Mouse (Mus musculus) heart, embryonic 15.5 days (tissue): ENCODE data around the gene Psmc5. TPM values are rescaled to one million over a fixed set of nuclear protein-coding genes. Genes with fewer than 3 reads are reported as not detected.

Experiments used
- ATAC-seq: fragments of 200-750 bp; cut with Nextera tagmentation; replicated peaks from 2 replicates; pipeline ENCODE4 v1.8.0; 2017; ENCODE audit warnings: low read depth, moderate TSS enrichment; ENCODE audit not compliant: insufficient number of reproducible peaks, insufficient read depth, low FRiP score
- H3K27ac ChIP-seq: fragments of 300-500 bp; sonication (generic); 2 replicates; pipeline ENCODE4 v1.5.1; 2015; ENCODE audit warnings: mild to moderate bottlenecking, inconsistent platforms
- H3K27me3 ChIP-seq: fragments of 300-500 bp; sonication (generic); 2 replicates; pipeline ENCODE4 v1.6.1; 2015; ENCODE audit warnings: inconsistent platforms
- H3K36me3 ChIP-seq: fragments of 300-500 bp; sonication (generic); 2 replicates; pipeline ENCODE4 v1.6.1; 2015; ENCODE audit warnings: mild to moderate bottlenecking, inconsistent platforms
- H3K4me1 ChIP-seq: fragments of 300-500 bp; sonication (generic); replicated peaks from 2 replicates; pipeline ENCODE4 v1.6.1; 2015; ENCODE audit warnings: inconsistent platforms
- H3K4me2 ChIP-seq: fragments of 300-500 bp; sonication (generic); 2 replicates; pipeline ENCODE4 v1.6.1; 2015; ENCODE audit warnings: inconsistent platforms, mild to moderate bottlenecking, moderate library complexity
- H3K4me3 ChIP-seq: fragments of 300-500 bp; sonication (generic); 2 replicates; pipeline ENCODE4 v1.5.1; 2015; ENCODE audit warnings: mild to moderate bottlenecking, inconsistent platforms
- H3K9ac ChIP-seq: fragments of 300-500 bp; sonication (generic); 2 replicates; pipeline ENCODE4 v1.6.1; 2015; ENCODE audit warnings: mild to moderate bottlenecking, inconsistent platforms
- H3K9me3 ChIP-seq: fragments of 300-500 bp; sonication (generic); replicated peaks from 2 replicates; pipeline ENCODE4 v1.6.1; 2016; ENCODE audit warnings: inconsistent platforms
- WGBS: fragments of 180-500 bp; shearing (Covaris S2); methylation state at CpG from one replicate; pipeline ENCODE4 v1.1.7; 2015; ENCODE audit warnings: mixed read lengths; 5-methylcytosine and 5-hydroxymethylcytosine counted together
- polyA plus RNA-seq: library from polyadenylated mRNA; unstranded; fragments of >200 nt; fragmentation: Nextera tagmentation; extraction: Ambion mirVana; gene quantifications from 2 replicates; pipeline ENCODE4 v1.2.1, GENCODE M21; 2015

Gene Psmc5
- polyA plus RNA-seq, 1 experiment from 2014 or later, result 195 TPM

- no peak overlapping the region for H3K4me2 ChIP-seq
- no peak overlapping the region for H3K4me3 ChIP-seq
- no peak for ATAC-seq
- no peaks in the 10 kb centered on the region for H3K9me3 ChIP-seq
- H3K36me3 ChIP-seq, result no peaks in the 10 kb centered on the region
- H3K9ac ChIP-seq, result no peak overlapping the region
- no peaks in the 10 kb centered on the region for H3K27me3 ChIP-seq
- H3K4me1 ChIP-seq, result peaks cover 4% of the 10 kb centered on the region; the same call in 1 of the 2 replicates
- no peak overlapping the region for H3K27ac ChIP-seq
- 49% methylated on average over 8 of the region's 8 CpGs for WGBS
Observed at GRCm38 (mm10) chr11:106284126-106284525, 28.2 kb downstream of the Psmc5 start.

GRCm38 (mm10) chr11:106286206-106286605 is 30.3 kb downstream of the Psmc5 start:
- Histone ChIP-seq H3K4me3 (no peak overlapping the region), H3K9me3 (no peaks in the 10 kb centered on the region), H3K27me3 (no peaks in the 10 kb centered on the region), H3K36me3 (no peaks in the 10 kb centered on the region), H3K4me2 (no peak overlapping the region), H3K9ac (no peak overlapping the region), H3K4me1 (peaks cover 7% of the 10 kb centered on the region; the same call in 1 of the 2 replicates), H3K27ac (no peak overlapping the region)
- 74% methylated on average over 7 of the region's 7 CpGs for WGBS
- no peak for ATAC-seq

DNA sequence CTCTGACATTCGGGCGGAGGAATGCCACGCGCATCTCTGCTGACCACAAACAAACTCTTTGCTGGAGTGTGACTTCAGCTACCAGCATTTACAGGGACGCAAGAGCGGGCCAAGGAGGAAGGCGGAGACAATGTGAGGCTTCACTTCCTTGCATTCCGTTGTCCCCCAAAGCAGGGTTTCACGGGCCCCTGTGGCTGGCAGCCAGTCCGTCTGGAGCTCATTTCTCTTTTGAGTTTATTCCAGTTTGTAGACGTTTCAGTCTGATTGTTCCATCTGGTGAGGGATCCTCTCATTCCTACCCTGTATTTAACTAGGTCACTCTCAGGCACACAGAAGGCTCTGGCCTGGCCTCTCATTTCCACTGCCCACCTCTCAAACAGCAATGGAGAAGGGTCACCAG is 31.0 kb downstream of the Psmc5 start:
- Histone ChIP-seq H3K4me3 (no peak overlapping the region), H3K9ac (no peak overlapping the region), H3K36me3 (no peaks in the 10 kb centered on the region), H3K9me3 (no peaks in the 10 kb centered on the region), H3K27me3 (no peaks in the 10 kb centered on the region), H3K27ac (no peak overlapping the region), H3K4me2 (no peak overlapping the region), H3K4me1 (peaks cover 7% of the 10 kb centered on the region; the same call in 1 of the 2 replicates)
- ATAC-seq, result no peak
- 62% methylated on average over 11 of the region's 11 CpGs for WGBS

DNA sequence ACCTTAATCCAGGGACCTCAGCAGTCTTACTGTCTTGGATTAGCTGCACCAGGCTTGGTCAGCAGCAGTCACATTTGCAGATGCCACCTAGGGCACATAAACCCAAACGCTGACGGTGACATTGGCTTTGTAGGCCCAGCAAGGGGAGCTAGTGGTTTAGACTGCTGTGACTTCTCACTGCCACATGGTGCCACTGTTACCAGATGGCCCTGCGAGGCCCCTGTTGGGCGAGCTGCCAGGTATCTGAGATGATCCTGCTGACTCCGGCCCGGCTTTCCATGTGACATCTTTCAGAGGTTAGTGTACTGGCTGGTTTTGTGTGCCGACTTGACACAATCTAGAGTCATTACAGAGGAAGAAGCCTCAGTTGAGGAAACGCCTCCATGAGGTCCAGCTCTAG is 33.4 kb downstream of the Psmc5 start:
- H3K9ac ChIP-seq, result no peak overlapping the region
- no peaks in the 10 kb centered on the region for H3K36me3 ChIP-seq
- H3K9me3 ChIP-seq, result 0 out of 2 replicates have a peak, but pooled peaks cover 3% of the 10 kb centered on the region
- peak; percentile 67; the same call in 1 of the 2 replicates for ATAC-seq
- H3K27me3 ChIP-seq, result no peaks in the 10 kb centered on the region
- H3K4me2 ChIP-seq, result no peak overlapping the region
- WGBS, result 27% methylated on average over 8 of the region's 8 CpGs
- H3K4me3 ChIP-seq, result no peak overlapping the region
- H3K27ac ChIP-seq, result no peak overlapping the region
- H3K4me1 ChIP-seq, result peaks cover 7% of the 10 kb centered on the region; the same call in 1 of the 2 replicates

DNA sequence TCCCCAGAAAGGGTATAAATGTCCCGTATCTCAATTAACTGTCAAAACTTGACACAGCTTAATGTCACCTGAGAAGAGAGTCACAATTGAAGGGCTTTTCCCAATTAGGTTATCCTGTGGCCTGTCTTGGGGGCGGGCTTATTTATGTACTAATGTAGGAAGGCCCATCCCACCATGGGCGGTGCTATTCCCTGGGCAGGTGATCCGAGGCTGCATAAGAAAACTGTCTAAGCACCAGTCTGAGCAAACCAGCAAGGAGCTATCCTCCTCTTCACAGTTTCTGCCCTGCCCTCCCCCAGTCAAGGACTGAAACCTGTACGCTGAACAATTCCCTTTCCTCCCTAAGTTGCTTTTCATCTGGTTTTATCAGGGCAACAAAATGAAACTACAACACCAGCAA is 34.4 kb downstream of the Psmc5 start:
- no peak overlapping the region for H3K4me2 ChIP-seq
- H3K9me3 ChIP-seq, result 0 out of 2 replicates have a peak, but pooled peaks cover 3% of the 10 kb centered on the region
- H3K9ac ChIP-seq, result no peak overlapping the region
- WGBS, result 89% methylated on average over 5 of the region's 5 CpGs
- H3K27me3 ChIP-seq, result no peaks in the 10 kb centered on the region
- peaks cover 7% of the 10 kb centered on the region; the same call in 1 of the 2 replicates for H3K4me1 ChIP-seq
- no peak overlapping the region for H3K4me3 ChIP-seq
- no peaks in the 10 kb centered on the region for H3K36me3 ChIP-seq
- no peak overlapping the region for H3K27ac ChIP-seq
- ATAC-seq, result no peak

GRCm38 (mm10) chr11:106291861-106292260 is 35.9 kb downstream of the Psmc5 start:
- Histone ChIP-seq H3K9me3 (0 out of 2 replicates have a peak, but pooled peaks cover 3% of the 10 kb centered on the region), H3K36me3 (no peaks in the 10 kb centered on the region), H3K27ac (no peak overlapping the region), H3K4me3 (no peak overlapping the region), H3K4me1 (peaks cover 5% of the 10 kb centered on the region; the same call in 1 of the 2 replicates), H3K27me3 (no peaks in the 10 kb centered on the region), H3K9ac (no peak overlapping the region), H3K4me2 (no peak overlapping the region)
- 90% methylated on average over 2 of the region's 2 CpGs for WGBS
- no peak for ATAC-seq

GRCm38 (mm10) chr11:106301765-106302164 is 45.8 kb downstream of the Psmc5 start, which contains the start of gene Gh:
TSS of gene Gh (minus strand) at chr11:106301865.
- Histone ChIP-seq H3K27ac (no peak within 1 kb of the TSS), H3K9me3 (no peaks in the 10 kb centered on the region), H3K4me1 (no peaks in the 10 kb centered on the region), H3K4me2 (no peak within 1 kb of the TSS), H3K4me3 (no peak within 1 kb of the TSS), H3K27me3 (no peaks in the 10 kb centered on the region), H3K9ac (no peak within 1 kb of the TSS), H3K36me3 (no peaks in the 10 kb centered on the region)
- ATAC-seq, result no peak
- 81% methylated on average over 9 of the region's 9 CpGs for WGBS

- Histone ChIP-seq H3K4me1 (no peaks in the 10 kb centered on the region), H3K4me2 (no peak overlapping the region), H3K36me3 (no peaks in the 10 kb centered on the region), H3K4me3 (no peak overlapping the region), H3K9ac (no peak overlapping the region), H3K27ac (no peak overlapping the region), H3K9me3 (no peaks in the 10 kb centered on the region), H3K27me3 (no peaks in the 10 kb centered on the region)
- no peak for ATAC-seq
- WGBS, result 17% methylated on average over 2 of the region's 2 CpGs
Observed at GRCm38 (mm10) chr11:106302634-106303033, 46.7 kb downstream of the Psmc5 start.

GRCm38 (mm10) chr11:106305348-106306064 is 49.6 kb downstream of the Psmc5 start:
- Histone ChIP-seq H3K27ac (no peak overlapping the region), H3K4me3 (no peak overlapping the region), H3K4me1 (no peaks in the 10 kb centered on the region), H3K27me3 (no peaks in the 10 kb centered on the region), H3K9ac (no peak overlapping the region), H3K36me3 (no peaks in the 10 kb centered on the region), H3K4me2 (no peak overlapping the region), H3K9me3 (no peaks in the 10 kb centered on the region)
- ATAC-seq, result no peak
- 75% methylated on average over 10 of the region's 10 CpGs for whole genome bisulfite sequencing

GRCm38 (mm10) chr11:106306065-106306385 is 50.1 kb downstream of the Psmc5 start:
- Histone ChIP-seq H3K4me3 (no peak overlapping the region), H3K4me2 (no peak overlapping the region), H3K9ac (no peak overlapping the region), H3K4me1 (no peaks in the 10 kb centered on the region), H3K27me3 (no peaks in the 10 kb centered on the region), H3K36me3 (no peaks in the 10 kb centered on the region), H3K27ac (no peak overlapping the region), H3K9me3 (no peaks in the 10 kb centered on the region)
- no peak for ATAC-seq
- WGBS, result 83% methylated on average over 3 of the region's 3 CpGs

DNA sequence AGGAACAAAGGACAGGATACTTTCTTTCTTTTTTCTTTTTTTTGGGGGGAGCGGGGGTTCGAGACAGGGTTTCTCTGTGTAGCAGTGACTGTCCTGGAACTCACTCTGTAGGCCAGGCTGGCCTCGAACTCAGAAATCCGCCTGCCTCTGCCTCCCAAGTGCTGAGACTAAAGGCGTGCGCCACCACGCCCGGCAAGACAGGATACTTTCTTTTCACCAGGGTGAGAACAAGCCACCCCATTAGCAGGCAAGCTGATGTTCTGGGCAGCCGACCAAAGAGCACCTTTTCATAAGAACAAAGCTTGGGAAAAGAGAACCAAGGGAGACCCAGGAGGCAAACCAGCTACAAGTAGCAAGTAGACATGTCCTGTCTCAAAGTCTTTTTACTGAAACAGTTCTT is 50.8 kb downstream of the Psmc5 start:
- H3K4me3 ChIP-seq, result no peak overlapping the region
- H3K9ac ChIP-seq, result no peak overlapping the region
- ATAC-seq, result no peak
- H3K9me3 ChIP-seq, result no peaks in the 10 kb centered on the region
- 85% methylated on average over 9 of the region's 9 CpGs for WGBS
- no peaks in the 10 kb centered on the region for H3K27me3 ChIP-seq
- H3K27ac ChIP-seq, result no peak overlapping the region
- H3K4me2 ChIP-seq, result no peak overlapping the region
- H3K4me1 ChIP-seq, result no peaks in the 10 kb centered on the region
- no peaks in the 10 kb centered on the region for H3K36me3 ChIP-seq

DNA sequence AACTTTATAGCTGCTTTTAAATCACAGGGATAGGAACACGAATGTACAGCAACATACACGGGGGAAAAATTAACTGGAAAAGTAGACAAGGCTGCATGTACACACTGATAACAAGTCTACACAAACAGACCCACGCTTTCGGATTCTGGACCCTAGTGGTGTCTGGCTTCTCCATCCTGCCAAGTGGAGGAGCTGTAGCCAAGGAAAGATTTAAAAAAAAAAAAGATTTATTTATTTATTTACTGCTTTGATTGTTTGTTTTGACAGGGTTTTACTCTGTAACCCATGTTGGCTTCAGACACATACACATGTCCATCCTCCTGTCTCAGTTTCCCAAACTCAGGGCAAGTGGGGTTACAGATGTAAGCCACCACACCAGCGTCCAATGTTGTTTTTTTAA is 51.5 kb downstream of the Psmc5 start:
- H3K4me2 ChIP-seq, result no peak overlapping the region
- H3K9me3 ChIP-seq, result no peaks in the 10 kb centered on the region
- no peaks in the 10 kb centered on the region for H3K36me3 ChIP-seq
- no peaks in the 10 kb centered on the region for H3K4me1 ChIP-seq
- no peak overlapping the region for H3K9ac ChIP-seq
- WGBS, result 50% methylated on average over 5 of the region's 5 CpGs
- H3K27ac ChIP-seq, result no peak overlapping the region
- H3K4me3 ChIP-seq, result no peak overlapping the region
- H3K27me3 ChIP-seq, result no peaks in the 10 kb centered on the region
- ATAC-seq, result no peak
